Mouse (Mus musculus) cerebellum, adult 8-10 months (tissue): ENCODE data around the gene Gm31371.
"Not testable (repeated sequence)": the region's sequence is repeated elsewhere in the genome, so short reads cannot be mapped to it uniquely, and the experiment has no call there.

ENCODE experiments used
- DNase-seq: peaks from one replicate; pipeline ENCODE4 v3.0.0; 2022

Gene Gm31371

GRCm38 (mm10) chr8:19903092-19903491, at the start of gene Gm31371:
Gm31371 (plus strand) TSS chr8:19903392.
- DNase-seq = not testable (repeated sequence)

- DNase-seq = not testable (repeated sequence)
These were observed 3.3 kb downstream of the Gm31371 start for GRCm38 (mm10) chr8:19906425-19907055.

GRCm38 (mm10) chr8:19908841-19909321, 5.7 kb downstream of the Gm31371 start:
- not testable (repeated sequence) for DNase-seq

- DNase-seq = not testable (repeated sequence)
These were observed 15.9 kb downstream of the Gm31371 start for GRCm38 (mm10) chr8:19919086-19919485.

- DNase-seq = peak; percentile 9
These were observed 31.1 kb downstream of the Gm31371 start for GRCm38 (mm10) chr8:19934274-19934673.

- not testable (repeated sequence) for DNase-seq
These were observed 32.4 kb downstream of the Gm31371 start for GRCm38 (mm10) chr8:19935541-19936030.

- no peak for DNase-seq
These were observed 57.7 kb downstream of the Gm31371 start for GRCm38 (mm10) chr8:19960935-19961334.

- peak; percentile 2 for DNase-seq
These were observed 60.6 kb downstream of the Gm31371 start for GRCm38 (mm10) chr8:19963766-19964165.

GRCm38 (mm10) chr8:19968151-19968550, 65.0 kb downstream of the Gm31371 start:
- DNase-seq = peak; percentile 13

GRCm38 (mm10) chr8:19975237-19975636, 72.0 kb downstream of the Gm31371 start:
- not testable (repeated sequence) for DNase-seq
